Comparison of ENCODE assay signal across 19 mouse cellular contexts in genomic region chr14:102722633-102723032, GRCm38 (mm10).
"Had no signal": no experiment of that assay in that cellular context is flagged by ENCODE, and none has a peak within 500 bp of the region (broad histone marks: within the 10 kb centered on the region; RNA-seq: fewer than 3 reads in every experiment).

No protein-coding gene starts in this region.

- H3K9me3 ChIP-seq: lung, embryonic 15.5 days; midbrain, embryonic 10.5 days; midbrain, embryonic 13.5 days; neural tube, embryonic 13.5 days; neural tube, embryonic 15.5 days had no signal

- H3K9ac ChIP-seq: lung, embryonic 15.5 days; midbrain, embryonic 13.5 days; neural tube, embryonic 13.5 days; neural tube, embryonic 15.5 days had no signal

- ATAC-seq: lung, postnatal 0 days; midbrain, embryonic 13.5 days; midbrain, embryonic 16.5 days had no signal

- DNase-seq: lung, adult 18-20 months; lung, postnatal 14 days; lung, postnatal 36 days; retina, postnatal 1 day; right cerebral cortex, adult 18-20 months; right cerebral cortex, postnatal 25 days; right cerebral cortex, postnatal 4 days; spleen, adult 18-20 months; thymus, adult 18-20 months; thymus, postnatal 14 days; thymus, postnatal 36 days had no signal

- H3K4me1 ChIP-seq: lung, embryonic 15.5 days; midbrain, embryonic 10.5 days; midbrain, embryonic 13.5 days; neural tube, embryonic 13.5 days; neural tube, embryonic 15.5 days had no signal

- H3K27ac ChIP-seq: lung, embryonic 15.5 days; midbrain, embryonic 10.5 days; midbrain, embryonic 13.5 days; neural tube, embryonic 13.5 days; neural tube, embryonic 15.5 days had no signal

- H3K36me3 ChIP-seq: lung, embryonic 15.5 days; midbrain, embryonic 10.5 days; midbrain, embryonic 13.5 days; neural tube, embryonic 13.5 days; neural tube, embryonic 15.5 days had no signal

- H3K27me3 ChIP-seq: lung, embryonic 15.5 days; midbrain, embryonic 13.5 days; neural tube, embryonic 13.5 days; neural tube, embryonic 15.5 days had no signal

- H3K4me3 ChIP-seq: lung, embryonic 15.5 days; midbrain, embryonic 10.5 days; midbrain, embryonic 13.5 days; myocyte; neural tube, embryonic 13.5 days; neural tube, embryonic 15.5 days had no signal

- H3K4me2 ChIP-seq: lung, embryonic 15.5 days; midbrain, embryonic 13.5 days; neural tube, embryonic 13.5 days; neural tube, embryonic 15.5 days had no signal
